Mouse (Mus musculus): ENCODE data around the gene Mlst8.
"Not testable (repeated sequence)": the region's sequence is repeated elsewhere in the genome, so short reads cannot be mapped to it uniquely, and the experiment has no call there.

The Mlst8 gene

DNA sequence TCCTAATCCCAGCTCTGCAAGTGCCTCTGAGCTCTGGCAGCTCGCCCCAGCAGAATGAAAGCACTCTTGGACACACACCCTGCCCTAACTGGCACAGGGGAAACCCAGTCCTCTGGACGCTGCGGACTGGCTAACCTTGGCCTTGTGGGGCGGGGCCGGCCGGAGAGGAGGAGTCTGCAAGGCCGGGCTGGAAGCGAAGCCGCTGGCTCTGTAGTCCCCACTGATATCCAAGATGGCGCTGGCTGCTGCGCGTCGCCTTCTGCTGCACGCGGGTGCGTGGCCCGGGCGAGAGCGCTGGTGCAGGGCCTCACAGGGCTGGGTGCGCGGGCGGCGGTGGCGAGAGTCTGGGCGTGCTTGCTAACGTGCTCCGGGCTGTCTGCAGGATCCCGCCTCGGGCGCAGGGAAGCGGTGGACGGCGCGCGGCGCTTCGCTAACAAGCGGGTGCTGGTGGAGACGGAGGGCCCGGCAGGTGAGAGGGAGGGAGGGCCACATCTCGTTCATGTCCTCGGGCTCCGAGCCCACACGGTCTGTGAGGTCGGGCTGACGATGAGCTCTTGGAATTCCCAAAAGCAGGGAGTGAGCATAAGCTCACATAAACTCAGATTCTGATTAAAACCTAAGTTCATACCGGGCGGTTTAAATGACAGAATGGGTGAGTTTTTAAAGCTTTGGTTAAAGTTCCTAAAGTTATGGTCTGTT, 52.3 kb downstream of the Mlst8 start, which contains the start of gene Eci1:
TSS of gene Eci1 (plus strand) at position 171 of the 699 bp plus-strand sequence.
- DNase-seq (ENCODE audit: low spot score in 2 of 2) = peak; percentile 92 to 95

DNA sequence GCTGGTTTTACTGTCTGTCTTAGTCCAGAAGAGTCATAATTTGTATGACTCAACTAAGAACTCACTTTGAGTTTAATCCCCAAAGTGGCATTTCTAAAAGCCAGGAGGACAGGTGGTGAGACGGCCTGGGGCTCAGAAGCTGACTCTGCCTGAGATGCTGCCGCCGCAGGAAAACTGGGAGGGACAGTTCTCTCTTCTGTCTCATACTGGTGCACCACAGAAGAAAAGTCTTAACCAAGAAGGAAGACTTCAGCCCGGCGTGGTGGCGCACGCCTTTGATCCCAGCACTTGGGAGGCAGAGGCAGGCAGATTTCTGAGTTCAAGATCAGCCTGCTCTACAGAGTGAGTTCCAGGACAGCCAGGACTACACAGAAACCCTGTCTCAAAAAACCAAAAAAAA, 53.0 kb downstream of the Mlst8 start:
- no peak for DNase-seq (ENCODE audit: low spot score in 2 of 2)

- not testable (repeated sequence) for DNase-seq (ENCODE audit: low spot score in 2 of 2)
These were observed 53.6 kb downstream of the Mlst8 start for GRCm38 (mm10) chr17:24425326-24425725.

- DNase-seq (ENCODE audit: low spot score in 2 of 2) = no peak
These were observed 54.4 kb downstream of the Mlst8 start for GRCm38 (mm10) chr17:24424489-24424888.

Data from spleen, postnatal 4 days (tissue).